Mouse (Mus musculus) embryonic facial prominence, embryonic 14.5 days (tissue): ENCODE measurements around the gene Dnah11. TPM values are rescaled to one million over a fixed set of nuclear protein-coding genes. Genes with fewer than 3 reads are reported as not detected.
A peak's percentile ranks its signal among the peaks of the same experiment; 100 is the strongest.

ENCODE experiments used
- ATAC-seq: fragments of 200-750 bp; cut with Nextera tagmentation; 2 replicates; pipeline ENCODE4 v1.8.0; 2017; ENCODE audit warnings: low read depth, moderate number of reproducible peaks, moderate TSS enrichment
- DNase-seq: peaks from one replicate; pipeline ENCODE4 v3.0.0-alpha.2; 2015; ENCODE audit warnings: low spot score
- H3K27ac ChIP-seq: fragments of 300-500 bp; sonication (generic); replicated peaks from 2 replicates; pipeline ENCODE4 v1.5.1; 2014; ENCODE audit warnings: low read depth, mild to moderate bottlenecking, low read length, moderate library complexity
- H3K27me3 ChIP-seq: fragments of 300-500 bp; sonication (generic); replicated peaks from 2 replicates; pipeline ENCODE4 v1.6.1; 2014; ENCODE audit warnings: low read length; ENCODE audit not compliant: control insufficient read depth, insufficient read depth
- H3K36me3 ChIP-seq: fragments of 300-500 bp; sonication (generic); 2 replicates; pipeline ENCODE4 v1.6.1; 2014; ENCODE audit warnings: low read length, mixed read lengths; ENCODE audit not compliant: control insufficient read depth, insufficient read depth
- H3K4me1 ChIP-seq: fragments of 300-500 bp; sonication (generic); 2 replicates; pipeline ENCODE4 v1.6.1; 2014; ENCODE audit warnings: antibody characterized with exemption, low read length; ENCODE audit not compliant: control insufficient read depth, insufficient read depth
- H3K4me2 ChIP-seq: fragments of 300-500 bp; sonication (generic); 2 replicates; pipeline ENCODE4 v1.6.1; 2014; ENCODE audit warnings: low read depth, mild to moderate bottlenecking, low read length, moderate library complexity, mixed read lengths
- H3K4me3 ChIP-seq: fragments of 300-500 bp; sonication (generic); 2 replicates; pipeline ENCODE4 v1.5.1; 2014; ENCODE audit warnings: low read depth, mild to moderate bottlenecking, low read length
- H3K9ac ChIP-seq: fragments of 300-500 bp; sonication (generic); 2 replicates; pipeline ENCODE4 v1.6.1; 2014; ENCODE audit warnings: low read depth, mild to moderate bottlenecking, low read length, moderate library complexity, mixed read lengths
- H3K9me3 ChIP-seq: fragments of 300-500 bp; sonication (generic); 2 replicates; pipeline ENCODE4 v1.6.1; 2016; ENCODE audit warnings: low read length; ENCODE audit not compliant: control insufficient read depth
- WGBS: fragments of 180-500 bp; shearing (Covaris S2); extraction: QIAGEN DNeasy Blood & Tissue Kit; methylation state at CpG from one replicate; pipeline ENCODE4 v1.1.7; 2014; 5-methylcytosine and 5-hydroxymethylcytosine counted together
- polyA plus RNA-seq: library from polyadenylated mRNA; unstranded; fragments of >200 nt; fragmentation: Nextera tagmentation; extraction: Ambion mirVana; gene quantifications from 2 replicates; pipeline ENCODE4 v1.2.1, GENCODE M21; 2014

Gene Dnah11
- polyA plus RNA-seq, 1 experiment from 2014 or later: 0.25 TPM

GRCm38 (mm10) chr12:117860840-117861239, 338.0 kb downstream of the Dnah11 start:
- H3K36me3 ChIP-seq: no peaks in the 10 kb centered on the region
- 81% methylated on average over 7 of the region's 7 CpGs for WGBS
- H3K4me2 ChIP-seq: no peak overlapping the region
- H3K9me3 ChIP-seq: no peaks in the 10 kb centered on the region
- H3K4me3 ChIP-seq: no peak overlapping the region
- DNase-seq (no peak), ATAC-seq (no peak)
- no peaks in the 10 kb centered on the region for H3K27me3 ChIP-seq
- no peak overlapping the region for H3K27ac ChIP-seq
- peaks cover 9% of the 10 kb centered on the region; the same call in 1 of the 2 replicates for H3K4me1 ChIP-seq
- H3K9ac ChIP-seq: no peak overlapping the region

GRCm38 (mm10) chr12:117857884-117858283, 341.0 kb downstream of the Dnah11 start:
- ATAC-seq (no peak), DNase-seq (no peak)
- H3K9ac ChIP-seq: no peak overlapping the region
- H3K36me3 ChIP-seq: no peaks in the 10 kb centered on the region
- H3K27ac ChIP-seq: no peak overlapping the region
- H3K4me2 ChIP-seq: no peak overlapping the region
- no peak overlapping the region for H3K4me3 ChIP-seq
- no peaks in the 10 kb centered on the region for H3K27me3 ChIP-seq
- H3K9me3 ChIP-seq: no peaks in the 10 kb centered on the region
- 0 out of 2 replicates have a peak, but pooled peaks cover 2% of the 10 kb centered on the region for H3K4me1 ChIP-seq
- 86% methylated on average over 6 of the region's 6 CpGs for WGBS

- Histone ChIP-seq H3K4me3 (no peak overlapping the region), H3K4me1 (no peaks in the 10 kb centered on the region), H3K9me3 (no peaks in the 10 kb centered on the region), H3K9ac (no peak overlapping the region), H3K27me3 (no peaks in the 10 kb centered on the region), H3K36me3 (no peaks in the 10 kb centered on the region), H3K27ac (no peak overlapping the region), H3K4me2 (no peak overlapping the region)
- no peak for ATAC-seq
- no peak for DNase-seq
- 70% methylated on average over 9 of the region's 9 CpGs for WGBS
Measured at GRCm38 (mm10) chr12:117857023-117857422, 341.8 kb downstream of the Dnah11 start.

GRCm38 (mm10) chr12:117853316-117853715, 345.5 kb downstream of the Dnah11 start:
- Histone ChIP-seq H3K36me3 (no peaks in the 10 kb centered on the region), H3K27ac (no peak overlapping the region), H3K4me3 (no peak overlapping the region), H3K4me1 (no peaks in the 10 kb centered on the region), H3K27me3 (no peaks in the 10 kb centered on the region), H3K4me2 (no peak overlapping the region), H3K9me3 (no peaks in the 10 kb centered on the region), H3K9ac (no peak overlapping the region)
- WGBS: 27% methylated on average over 6 of the region's 6 CpGs
- DNase-seq: peak; percentile 48
- ATAC-seq: 0 out of 2 replicates have a peak, but pooled peaks have one; percentile 53

- H3K27me3 ChIP-seq: no peaks in the 10 kb centered on the region
- no peak overlapping the region for H3K27ac ChIP-seq
- 66% methylated on average over 10 of the region's 10 CpGs for WGBS
- H3K9me3 ChIP-seq: no peaks in the 10 kb centered on the region
- no peak overlapping the region for H3K4me3 ChIP-seq
- H3K36me3 ChIP-seq: no peaks in the 10 kb centered on the region
- H3K4me2 ChIP-seq: no peak overlapping the region
- H3K4me1 ChIP-seq: no peaks in the 10 kb centered on the region
- ATAC-seq: no peak
- peak; percentile 21 for DNase-seq
- no peak overlapping the region for H3K9ac ChIP-seq
Measured at GRCm38 (mm10) chr12:117850472-117850871, 348.4 kb downstream of the Dnah11 start.

- 90% methylated on average over 6 of the region's 6 CpGs for WGBS
- Histone ChIP-seq H3K9ac (no peak overlapping the region), H3K36me3 (no peaks in the 10 kb centered on the region), H3K9me3 (no peaks in the 10 kb centered on the region), H3K4me2 (no peak overlapping the region), H3K27ac (no peak overlapping the region), H3K4me1 (0 out of 2 replicates have a peak, but pooled peaks cover 3% of the 10 kb centered on the region), H3K4me3 (no peak overlapping the region), H3K27me3 (no peaks in the 10 kb centered on the region)
- no peak for ATAC-seq
- no peak for DNase-seq
Measured at GRCm38 (mm10) chr12:117848621-117849020, 350.2 kb downstream of the Dnah11 start.

GRCm38 (mm10) chr12:117844917-117845316, 353.9 kb downstream of the Dnah11 start:
- no peaks in the 10 kb centered on the region for H3K27me3 ChIP-seq
- 0 out of 2 replicates have a peak, but pooled peaks cover 3% of the 10 kb centered on the region for H3K4me1 ChIP-seq
- H3K4me3 ChIP-seq: peak overlapping the region; percentile 70
- WGBS: 17% methylated on average over 2 of the region's 2 CpGs
- H3K36me3 ChIP-seq: no peaks in the 10 kb centered on the region
- DNase-seq: no peak
- H3K9ac ChIP-seq: 0 out of 2 replicates have a peak overlapping the region, but pooled peaks have one; percentile 36
- H3K9me3 ChIP-seq: no peaks in the 10 kb centered on the region
- H3K4me2 ChIP-seq: peak overlapping the region; percentile 89
- ATAC-seq: no peak
- H3K27ac ChIP-seq: no peak overlapping the region

- H3K4me1 ChIP-seq: 0 out of 2 replicates have a peak, but pooled peaks cover 3% of the 10 kb centered on the region
- no peaks in the 10 kb centered on the region for H3K36me3 ChIP-seq
- H3K27me3 ChIP-seq: no peaks in the 10 kb centered on the region
- H3K9me3 ChIP-seq: no peaks in the 10 kb centered on the region
- H3K9ac ChIP-seq: peak overlapping the region; percentile 92
- H3K4me3 ChIP-seq: peak overlapping the region; percentile 70
- DNase-seq: no peak
- no peak overlapping the region for H3K27ac ChIP-seq
- no peak for ATAC-seq
- H3K4me2 ChIP-seq: peak overlapping the region; percentile 89
- 0% methylated on average over 15 of the region's 15 CpGs for WGBS
Measured at GRCm38 (mm10) chr12:117844075-117844408, 354.8 kb downstream of the Dnah11 start.

- no peaks in the 10 kb centered on the region for H3K27me3 ChIP-seq
- H3K9ac ChIP-seq: peak overlapping the region; percentile 92
- peak overlapping the region; percentile 82 for H3K27ac ChIP-seq
- DNase-seq (peak; percentile 85), ATAC-seq (peak; percentile 96)
- H3K36me3 ChIP-seq: no peaks in the 10 kb centered on the region
- H3K4me1 ChIP-seq: 0 out of 2 replicates have a peak, but pooled peaks cover 3% of the 10 kb centered on the region
- under 1% methylated on average over 40 of the region's 75 CpGs for WGBS
- peak overlapping the region; percentile 70 for H3K4me3 ChIP-seq
- peak overlapping the region; percentile 89 for H3K4me2 ChIP-seq
- H3K9me3 ChIP-seq: no peaks in the 10 kb centered on the region
Measured at GRCm38 (mm10) chr12:117843302-117844074, 355.4 kb downstream of the Dnah11 start.
